Mouse (Mus musculus): ENCODE results near the gene Ccdc33.

Gene Ccdc33

GRCm38 (mm10) chr9:58129508-58129907 is 10.9 kb upstream of the Ccdc33 start:
- DNase-seq (ENCODE audit: low spot score) = no peak

GRCm38 (mm10) chr9:58128926-58129413 is 10.3 kb upstream of the Ccdc33 start:
- DNase-seq (ENCODE audit: low spot score) = no peak

GRCm38 (mm10) chr9:58125811-58126210 is 7.2 kb upstream of the Ccdc33 start:
- DNase-seq (ENCODE audit: low spot score) = no peak

- DNase-seq (ENCODE audit: low spot score) = no peak
Measured at GRCm38 (mm10) chr9:58125085-58125484, 6.5 kb upstream of the Ccdc33 start.

GRCm38 (mm10) chr9:58116024-58116651 is 2.5 kb downstream of the Ccdc33 start:
- DNase-seq (ENCODE audit: low spot score) = no peak

GRCm38 (mm10) chr9:58115297-58115925 is 3.2 kb downstream of the Ccdc33 start:
- DNase-seq (ENCODE audit: low spot score) = no peak

- no peak for DNase-seq (ENCODE audit: low spot score)
Measured at GRCm38 (mm10) chr9:58114019-58114418, 4.6 kb downstream of the Ccdc33 start.

GRCm38 (mm10) chr9:58113279-58113884 is 5.2 kb downstream of the Ccdc33 start:
- DNase-seq (ENCODE audit: low spot score) = no peak

GRCm38 (mm10) chr9:58112866-58113278 is 5.8 kb downstream of the Ccdc33 start:
- no peak for DNase-seq (ENCODE audit: low spot score)

- DNase-seq (ENCODE audit: low spot score) = no peak
Measured at GRCm38 (mm10) chr9:58112321-58112751, 6.3 kb downstream of the Ccdc33 start.

- DNase-seq (ENCODE audit: low spot score) = no peak
Measured at GRCm38 (mm10) chr9:58111431-58111830, 7.2 kb downstream of the Ccdc33 start.

- DNase-seq (ENCODE audit: low spot score) = no peak
Measured at GRCm38 (mm10) chr9:58110787-58111186, 7.8 kb downstream of the Ccdc33 start.

- DNase-seq (ENCODE audit: low spot score) = no peak
Measured at GRCm38 (mm10) chr9:58107494-58107893, 11.1 kb downstream of the Ccdc33 start.

GRCm38 (mm10) chr9:58105595-58106169 is 12.9 kb downstream of the Ccdc33 start:
- DNase-seq (ENCODE audit: low spot score) = no peak

GRCm38 (mm10) chr9:58103647-58104046 is 15.0 kb downstream of the Ccdc33 start:
- no peak for DNase-seq (ENCODE audit: low spot score)

GRCm38 (mm10) chr9:58102013-58102412 is 16.6 kb downstream of the Ccdc33 start:
- DNase-seq (ENCODE audit: low spot score) = no peak

- DNase-seq (ENCODE audit: low spot score) = no peak
Measured at GRCm38 (mm10) chr9:58099836-58100565, 18.6 kb downstream of the Ccdc33 start.

GRCm38 (mm10) chr9:58096629-58097301 is 21.9 kb downstream of the Ccdc33 start:
- DNase-seq (ENCODE audit: low spot score) = no peak

- no peak for DNase-seq (ENCODE audit: low spot score)
Measured at GRCm38 (mm10) chr9:58095977-58096376, 22.6 kb downstream of the Ccdc33 start.

GRCm38 (mm10) chr9:58093776-58094175 is 24.8 kb downstream of the Ccdc33 start:
- DNase-seq (ENCODE audit: low spot score) = no peak

GRCm38 (mm10) chr9:58092581-58093269 is 25.9 kb downstream of the Ccdc33 start:
- no peak for DNase-seq (ENCODE audit: low spot score)
